9 mouse cellular contexts compared by ENCODE assay signal in genomic region chr6:83103130-83103650, GRCm38 (mm10). TPM values are rescaled to one million over a fixed set of nuclear protein-coding genes. Genes with fewer than 3 reads are reported as not detected.
DNase-seq lines count a peak whose midpoint lies in the region; ATAC-seq and TF ChIP-seq lines count a peak whose summit lies in the region.
"Had no signal": no experiment of that assay in that cellular context is flagged by ENCODE, and none has a peak within 500 bp of the region (broad histone marks: within the 10 kb centered on the region; RNA-seq: fewer than 3 reads in every experiment).

No protein-coding gene starts in this region.

- no peak for TF ChIP-seq POLR2A in MEL (IDR thresholded peaks at IDR 0.05; ENCODE audit: control insufficient read depth in 1 of 2, insufficient read depth in 1 of 2, low read depth in 1 of 2, low read length in 2 of 2, poor library complexity in 1 of 2)

- no peak for TF ChIP-seq CTCF in MEL (IDR thresholded peaks at IDR 0.05 in 2 of 3, conservative IDR thresholded peaks at IDR 0.05 in 1 of 3; ENCODE audit: control insufficient read depth in 1 of 3, insufficient read depth in 1 of 3, low read depth in 2 of 3, low read length in 3 of 3, poor library complexity in 1 of 3, severe bottlenecking in 1 of 3)

- H3K4me1 ChIP-seq in MEL (ENCODE audit: control insufficient read depth in 1 of 2, insufficient read depth in 2 of 2, low read length in 2 of 2) = peaks cover 0 to 7% of the 10 kb centered on the region in 2 experiments; a peak in 3 of 4 replicates
- H3K4me1 ChIP-seq in hindbrain, embryonic 12.5 days = peaks cover 28% of the 10 kb centered on the region
- H3K4me1 ChIP-seq in midbrain, embryonic 11.5 days (ENCODE audit: control insufficient read depth, insufficient read depth, low read length) = peaks cover 18% of the 10 kb centered on the region

- no peak for TF ChIP-seq RAD21 in MEL (IDR thresholded peaks at IDR 0.05; ENCODE audit: low read depth, low read length)

- 38% methylated on average over 11 of the region's 11 CpGs for WGBS in hindbrain, embryonic 12.5 days
- 47% methylated on average over 11 of the region's 11 CpGs for WGBS in midbrain, embryonic 11.5 days

- H3K27me3 ChIP-seq in MEL (ENCODE audit: control insufficient read depth in 1 of 2, insufficient read depth in 2 of 2, low read length in 2 of 2) = no peaks in the 10 kb centered on the region
- H3K27me3 ChIP-seq in hindbrain, embryonic 12.5 days = peaks cover 19% of the 10 kb centered on the region
- peaks cover 9% of the 10 kb centered on the region; the same call in 1 of the 2 replicates for H3K27me3 ChIP-seq in midbrain, embryonic 11.5 days (ENCODE audit: control insufficient read depth, insufficient read depth, low read length)

- H3K79me2 ChIP-seq in MEL (ENCODE audit: control insufficient read depth, insufficient read depth, low read length, poor library complexity) = peaks cover 12% of the 10 kb centered on the region

- peak; percentile 90 for DNase-seq in heart, adult 11 months
- no peak for DNase-seq in heart, postnatal 4 days
- DNase-seq in MEL (ENCODE audit: low read depth, low spot score) = no peak
- no peak for DNase-seq in midbrain, embryonic 11.5 days (ENCODE audit: low spot score, missing footprints)
- DNase-seq in spleen, adult 18-20 months = no peak
- DNase-seq in urinary bladder, postnatal 10 days (ENCODE audit: low spot score) = no peak
- no peak for DNase-seq in natural killer cell, adult 2 months (ENCODE audit: low spot score in 2 of 2)
- DNase-seq: lung, postnatal 4 days had no signal

- ATAC-seq in hindbrain, embryonic 12.5 days (ENCODE audit: low FRiP score) = no peak
- ATAC-seq in midbrain, embryonic 11.5 days (ENCODE audit: low FRiP score) = no peak

- no peaks in the 10 kb centered on the region for H3K9me3 ChIP-seq in MEL (replicated peaks; ENCODE audit: insufficient read depth, low read length)
- H3K9me3 ChIP-seq in hindbrain, embryonic 12.5 days (replicated peaks) = no peaks in the 10 kb centered on the region
- H3K9me3 ChIP-seq in midbrain, embryonic 11.5 days (ENCODE audit: control insufficient read depth, low read length) = no peaks in the 10 kb centered on the region

- H3K36me3 ChIP-seq in MEL (ENCODE audit: control insufficient read depth in 1 of 2, insufficient read depth in 2 of 2, low read length in 2 of 2) = peaks cover 1 to 8% of the 10 kb centered on the region in 2 experiments; a peak in 3 of 4 replicates
- no peaks in the 10 kb centered on the region for H3K36me3 ChIP-seq in hindbrain, embryonic 12.5 days
- no peaks in the 10 kb centered on the region for H3K36me3 ChIP-seq in midbrain, embryonic 11.5 days (ENCODE audit: control insufficient read depth, insufficient read depth, low read length)

- no peak overlapping the region for H3K4me3 ChIP-seq in MEL (ENCODE audit: control insufficient read depth in 1 of 2, insufficient read depth in 1 of 2, low read depth in 2 of 2, low read length in 2 of 2)
- peak overlapping the region; percentile 76; the same call in 1 of the 2 replicates for H3K4me3 ChIP-seq in hindbrain, embryonic 12.5 days
- no peak overlapping the region for H3K4me3 ChIP-seq in midbrain, embryonic 11.5 days (ENCODE audit: low read depth, low read length)

- H3K4me2 ChIP-seq in hindbrain, embryonic 12.5 days (replicated peaks) = peak overlapping the region; percentile 100
- H3K4me2 ChIP-seq in midbrain, embryonic 11.5 days = peak overlapping the region; percentile 99; the same call in 1 of the 2 replicates

- peak overlapping the region; percentile 76; the same call in 1 of the 2 replicates for H3K9ac ChIP-seq in MEL (ENCODE audit: control insufficient read depth, low read depth, low read length, poor library complexity, severe bottlenecking)
- peak overlapping the region; percentile 84 for H3K9ac ChIP-seq in hindbrain, embryonic 12.5 days
- H3K9ac ChIP-seq in midbrain, embryonic 11.5 days (ENCODE audit: low read length) = peak overlapping the region; percentile 5; the same call in 1 of the 2 replicates

- TF ChIP-seq EP300 in MEL (IDR thresholded peaks at IDR 0.05; ENCODE audit: low read depth in 1 of 2, low read length in 2 of 2) = no peak

- H3K27ac ChIP-seq in MEL (ENCODE audit: control insufficient read depth, low read depth, low read length) = no peak overlapping the region
- H3K27ac ChIP-seq in hindbrain, embryonic 12.5 days = no peak overlapping the region
- H3K27ac ChIP-seq in midbrain, embryonic 11.5 days (ENCODE audit: low read depth, low read length) = no peak overlapping the region

TF ChIP-seq in MEL, 35 proteins besides CTCF, POLR2A, EP300 and RAD21:
- TF ChIP-seq ZC3H11A (IDR thresholded peaks at IDR 0.05; ENCODE audit: low read depth, low read length) = no peak
- TF ChIP-seq HCFC1 (IDR thresholded peaks at IDR 0.05; ENCODE audit: low read depth, low read length) = no peak
- no peak for TF ChIP-seq MAZ (IDR thresholded peaks at IDR 0.05; ENCODE audit: low read depth, low read length)
- no peak for TF ChIP-seq POLR2AphosphoS5 (IDR thresholded peaks at IDR 0.05; ENCODE audit: borderline replicate concordance, low read depth, low read length)
- TF ChIP-seq USF2 (IDR thresholded peaks at IDR 0.05; ENCODE audit: borderline replicate concordance in 1 of 2, insufficient read depth in 1 of 2, low read depth in 1 of 2, low read length in 2 of 2) = no peak
- TF ChIP-seq MEF2A (IDR thresholded peaks at IDR 0.05; ENCODE audit: extremely low read depth, insufficient replicate concordance, low read depth, low read length, poor library complexity, severe bottlenecking) = no peak
- no peak for TF ChIP-seq SIN3A (IDR thresholded peaks at IDR 0.05; ENCODE audit: low read length)
- no peak for TF ChIP-seq SMC3 (IDR thresholded peaks at IDR 0.05; ENCODE audit: low read depth, low read length)
- no peak for TF ChIP-seq ELF1 (IDR thresholded peaks at IDR 0.05; ENCODE audit: low read depth, low read length)
- TF ChIP-seq E2F4 (IDR thresholded peaks at IDR 0.05; ENCODE audit: borderline replicate concordance, low read depth, low read length) = no peak
- no peak for TF ChIP-seq CHD1 (IDR thresholded peaks at IDR 0.05; ENCODE audit: low read depth, low read length)
- no peak for TF ChIP-seq POLR2AphosphoS2 (IDR thresholded peaks at IDR 0.05; ENCODE audit: low read length)
- no peak for TF ChIP-seq GATA1 (IDR thresholded peaks at IDR 0.05; ENCODE audit: low read depth, low read length)
- TF ChIP-seq TAL1 (IDR thresholded peaks at IDR 0.05; ENCODE audit: low read length) = no peak
- TF ChIP-seq GABPA (IDR thresholded peaks at IDR 0.05; ENCODE audit: low read depth, low read length) = no peak
- TF ChIP-seq MYC (IDR thresholded peaks at IDR 0.05; ENCODE audit: low read depth, low read length) = no peak

RNA-seq across cellular contexts. Expression of gene Gm42688, which starts 1.8 kb away (rescaled TPM):
- 1 to 10 TPM; 1.7 to 1.8 TPM for total RNA-seq in heart, postnatal 4 days (2021)
- total RNA-seq in MEL (2012; rRNA removed) = 2.2 and 2.5 TPM in 2 replicates
- polyA plus RNA-seq in MEL (2012; ENCODE audit: insufficient read depth in 1 of 2, insufficient read length in 2 of 2, low read depth in 1 of 2, low replicate concordance in 2 of 2, missing spikeins in 1 of 2) = 1 to 10 TPM in 1 of 2 experiments, not detected in 1; 4.8 TPM
- 3.6 and 5.0 TPM in 2 replicates for polyA plus RNA-seq in hindbrain, embryonic 12.5 days (2016; fragmentation: Nextera tagmentation; extraction: Ambion mirVana)
- 1.2 and 2.3 TPM in 2 replicates for polyA plus RNA-seq in midbrain, embryonic 11.5 days (2014; fragmentation: Nextera tagmentation; extraction: Ambion mirVana)

RNA-seq across cellular contexts. Expression of gene Ccdc142, which starts 1.8 kb away (rescaled TPM):
- 1 to 10 TPM; 2.4 to 3.0 TPM for total RNA-seq in heart, postnatal 4 days (2021)
- total RNA-seq in MEL (2012; rRNA removed) = 3.2 and 5.1 TPM in 2 replicates
- polyA plus RNA-seq in MEL (2012; ENCODE audit: insufficient read depth in 1 of 2, insufficient read length in 2 of 2, low read depth in 1 of 2, low replicate concordance in 2 of 2, missing spikeins in 1 of 2) = 1 to 10 TPM in 1 of 2 experiments, not detected in 1; 2.2 TPM
- polyA plus RNA-seq in hindbrain, embryonic 12.5 days (2016; fragmentation: Nextera tagmentation; extraction: Ambion mirVana) = 3.3 and 3.9 TPM in 2 replicates
- polyA plus RNA-seq in midbrain, embryonic 11.5 days (2014; fragmentation: Nextera tagmentation; extraction: Ambion mirVana) = 0.83 and 1.00 TPM in 2 replicates

RNA-seq across cellular contexts. Expression of gene Mrpl53, which starts 5.7 kb away (rescaled TPM):
- total RNA-seq in heart, postnatal 4 days (2021) = 100 to 1,000 TPM; 105 to 120 TPM
- 91.3 and 93.7 TPM in 2 replicates for total RNA-seq in MEL (2012; rRNA removed)
- polyA plus RNA-seq in MEL (2012; ENCODE audit: insufficient read depth in 1 of 2, insufficient read length in 2 of 2, low read depth in 1 of 2, low replicate concordance in 2 of 2, missing spikeins in 1 of 2) = 10 to 100 TPM in 1 of 2 experiments, not detected in 1; 63.8 TPM
- 110 and 124 TPM in 2 replicates for polyA plus RNA-seq in hindbrain, embryonic 12.5 days (2016; fragmentation: Nextera tagmentation; extraction: Ambion mirVana)
- 120 and 130 TPM in 2 replicates for polyA plus RNA-seq in midbrain, embryonic 11.5 days (2014; fragmentation: Nextera tagmentation; extraction: Ambion mirVana)

RNA-seq across cellular contexts. Expression of gene Mogs, which starts 12.1 kb away (rescaled TPM):
- 10 to 100 TPM; 11.3 to 12.3 TPM for total RNA-seq in heart, postnatal 4 days (2021)
- total RNA-seq in MEL (2012; rRNA removed) = 167 and 209 TPM in 2 replicates
- 100 to 1,000 TPM in 1 of 2 experiments, not detected in 1; 150 TPM for polyA plus RNA-seq in MEL (2012; ENCODE audit: insufficient read depth in 1 of 2, insufficient read length in 2 of 2, low read depth in 1 of 2, low replicate concordance in 2 of 2, missing spikeins in 1 of 2)
- polyA plus RNA-seq in hindbrain, embryonic 12.5 days (2016; fragmentation: Nextera tagmentation; extraction: Ambion mirVana) = 42.6 TPM in 2 replicates
- 21.6 and 23.4 TPM in 2 replicates for polyA plus RNA-seq in midbrain, embryonic 11.5 days (2014; fragmentation: Nextera tagmentation; extraction: Ambion mirVana)

RNA-seq across cellular contexts. Expression of gene Lbx2, which starts 17.0 kb away (rescaled TPM):
- total RNA-seq in heart, postnatal 4 days (2021) = under 1 TPM in 1 of 2 experiments, not detected in 1; 0.88 TPM
- 0.23 and 0.58 TPM in 2 replicates for total RNA-seq in MEL (2012; rRNA removed)
- polyA plus RNA-seq in MEL (2012; ENCODE audit: insufficient read depth in 1 of 2, insufficient read length in 2 of 2, low read depth in 1 of 2, low replicate concordance in 2 of 2, missing spikeins in 1 of 2) = under 1 TPM in 1 of 2 experiments, not detected in 1; 0.85 TPM
- 0.69 TPM in 1 of 2 replicates, not detected in the other for polyA plus RNA-seq in hindbrain, embryonic 12.5 days (2016; fragmentation: Nextera tagmentation; extraction: Ambion mirVana)
- polyA plus RNA-seq in midbrain, embryonic 11.5 days (2014; fragmentation: Nextera tagmentation; extraction: Ambion mirVana) = 0.44 TPM in 1 of 2 replicates, not detected in the other

Comparison
In these comparisons a context has a peak if more than half of its experiments do, and no peak if none do; other contexts are left out.
1. H3K9ac ChIP-seq: peak in every context shown above with its lines; median percentile 84 in hindbrain, embryonic 12.5 days; 76 in MEL; 5 in midbrain, embryonic 11.5 days.